Mouse (Mus musculus) thymus, postnatal 25 days (tissue): ENCODE measurements around the gene Skap1.

Experiments
- DNase-seq: peaks from one replicate; pipeline ENCODE4 v3.0.0; 2022

Gene Skap1

GRCm38 (mm10) chr11:96637927-96638326 is 173.5 kb downstream of the Skap1 start:
- no peak for DNase-seq

- no peak for DNase-seq
Measured at GRCm38 (mm10) chr11:96639805-96640204, 175.4 kb downstream of the Skap1 start.

- no peak for DNase-seq
Measured at GRCm38 (mm10) chr11:96642173-96643140, 178.1 kb downstream of the Skap1 start.

GRCm38 (mm10) chr11:96644969-96645368 is 180.6 kb downstream of the Skap1 start:
- no peak for DNase-seq

- no peak for DNase-seq
Measured at GRCm38 (mm10) chr11:96645538-96646037, 181.2 kb downstream of the Skap1 start.

- DNase-seq, result no peak
Measured at GRCm38 (mm10) chr11:96651848-96652247, 187.5 kb downstream of the Skap1 start.

GRCm38 (mm10) chr11:96653867-96654266 is 189.5 kb downstream of the Skap1 start:
- DNase-seq, result no peak

- no peak for DNase-seq
Measured at GRCm38 (mm10) chr11:96658420-96658819, 194.0 kb downstream of the Skap1 start.

- DNase-seq, result peak; percentile 22
Measured at GRCm38 (mm10) chr11:96666924-96667323, 202.5 kb downstream of the Skap1 start.

- no peak for DNase-seq
Measured at GRCm38 (mm10) chr11:96668367-96668766, 204.0 kb downstream of the Skap1 start.

GRCm38 (mm10) chr11:96673792-96674191 is 209.4 kb downstream of the Skap1 start:
- DNase-seq, result no peak

GRCm38 (mm10) chr11:96674786-96675365 is 210.5 kb downstream of the Skap1 start:
- DNase-seq, result no peak

- DNase-seq, result no peak
Measured at GRCm38 (mm10) chr11:96678026-96678425, 213.6 kb downstream of the Skap1 start.

GRCm38 (mm10) chr11:96679026-96679425 is 214.6 kb downstream of the Skap1 start:
- no peak for DNase-seq

GRCm38 (mm10) chr11:96685381-96685780 is 221.0 kb downstream of the Skap1 start:
- DNase-seq, result peak; percentile 15

- no peak for DNase-seq
Measured at GRCm38 (mm10) chr11:96686713-96687280, 222.4 kb downstream of the Skap1 start.

GRCm38 (mm10) chr11:96692250-96692649 is 227.9 kb downstream of the Skap1 start:
- DNase-seq, result no peak

- DNase-seq, result no peak
Measured at GRCm38 (mm10) chr11:96693360-96693759, 229.0 kb downstream of the Skap1 start.

- DNase-seq, result no peak
Measured at GRCm38 (mm10) chr11:96694774-96695173, 230.4 kb downstream of the Skap1 start.

- DNase-seq, result no peak
Measured at GRCm38 (mm10) chr11:96696168-96696727, 231.9 kb downstream of the Skap1 start.

GRCm38 (mm10) chr11:96696842-96697455 is 232.6 kb downstream of the Skap1 start:
- peak; percentile 35 for DNase-seq

GRCm38 (mm10) chr11:96697467-96697866 is 233.1 kb downstream of the Skap1 start:
- DNase-seq, result no peak

GRCm38 (mm10) chr11:96703813-96704212 is 239.4 kb downstream of the Skap1 start:
- no peak for DNase-seq
